Mouse (Mus musculus) left cerebral cortex, adult 18-20 months (tissue): ENCODE data around the gene Ammecr1. TPM values are rescaled to one million over a fixed set of nuclear protein-coding genes. Genes with fewer than 3 reads are reported as not detected.
A peak's percentile ranks its signal among the peaks of the same experiment; 100 is the strongest.

Experiments
- DNase-seq, 2 experiments: peaks; one replicate each; pipeline ENCODE4 v3.0.0; 2021 to 2022; ENCODE audit warnings: low spot score in 2 of 2, mixed read lengths in 1 of 2
- microRNA-seq, 2 experiments: library from miRNA; unstranded; fragments of <30 nt; microRNA quantifications; one replicate each; pipeline ENCODE4 v1.2.0; 2021
- total RNA-seq, 2 experiments: library from RNA; stranded (reverse); gene quantifications; 2 replicates each; pipeline ENCODE4 v1.2.3; 2021

Gene Ammecr1
- total RNA-seq, 2 experiments from 2014 or later = 2.4 to 2.5 TPM

DNA sequence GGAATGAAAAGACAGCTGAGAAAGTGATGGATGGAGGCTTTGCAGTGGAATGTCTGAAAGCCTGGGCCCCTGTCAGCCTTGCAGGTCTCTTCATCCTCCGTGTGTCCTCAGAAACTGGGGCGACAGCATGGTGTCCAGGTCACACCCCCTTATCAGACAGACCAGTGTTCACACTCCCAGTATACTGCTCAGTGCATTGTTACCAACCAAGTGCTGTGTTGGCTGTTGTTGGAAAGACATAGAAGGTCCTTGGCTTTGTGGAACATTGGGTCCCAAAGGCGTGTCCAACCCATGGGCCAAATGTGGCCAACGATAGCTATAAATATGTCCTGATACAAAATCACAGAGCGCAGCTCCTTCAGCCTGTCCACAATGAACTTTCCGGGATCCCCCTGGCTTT, 136.0 kb downstream of the Ammecr1 start:
- no peak for DNase-seq

DNA sequence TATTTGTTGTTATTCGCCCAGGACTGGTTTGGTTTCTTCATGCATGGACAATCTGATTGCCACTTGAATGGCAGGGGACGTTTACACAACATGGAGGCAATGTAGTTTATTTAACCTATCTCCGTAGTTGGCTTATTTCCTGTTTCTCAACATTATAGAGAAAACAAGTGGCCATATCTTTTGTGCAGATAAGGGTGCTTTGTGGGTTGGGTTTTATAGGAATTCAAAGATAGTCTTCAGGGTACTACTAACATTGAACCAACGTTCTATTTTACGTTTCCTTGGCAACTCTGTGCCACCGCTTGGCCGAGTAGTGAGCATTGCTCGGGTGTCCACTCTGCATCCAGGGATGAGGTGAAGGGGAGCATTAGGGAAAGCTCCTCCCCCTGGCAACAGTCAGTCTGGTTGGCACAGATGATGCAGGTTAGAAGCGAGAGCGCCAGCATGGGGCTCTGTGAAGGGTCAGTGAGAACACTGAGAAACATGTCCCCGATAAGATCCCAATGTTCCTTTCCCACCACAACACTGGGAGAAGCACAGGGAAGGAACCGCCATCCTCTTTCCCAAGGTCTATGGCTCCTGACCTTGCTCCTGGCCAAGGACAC, 136.6 kb downstream of the Ammecr1 start:
- DNase-seq = no peak

DNA sequence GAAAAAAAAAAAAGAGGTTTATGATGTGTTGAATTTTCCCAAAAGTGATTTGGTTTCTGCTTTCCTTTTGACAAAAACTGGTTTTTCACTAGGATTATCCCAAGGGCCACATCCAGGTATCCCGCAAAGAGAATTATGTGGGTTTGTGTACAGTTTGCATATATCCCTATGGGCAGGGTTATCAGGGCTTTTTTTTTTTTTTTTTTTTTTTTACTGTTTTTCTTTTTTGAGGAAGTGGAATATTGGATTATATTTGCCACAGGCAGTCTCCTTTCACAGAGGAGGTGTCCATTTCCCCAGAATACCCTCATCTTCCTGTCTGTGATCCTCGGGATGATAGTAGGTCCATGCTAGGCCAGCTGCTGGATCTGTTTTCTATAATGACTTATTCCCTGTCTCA, 137.3 kb downstream of the Ammecr1 start:
- DNase-seq = no peak

DNA sequence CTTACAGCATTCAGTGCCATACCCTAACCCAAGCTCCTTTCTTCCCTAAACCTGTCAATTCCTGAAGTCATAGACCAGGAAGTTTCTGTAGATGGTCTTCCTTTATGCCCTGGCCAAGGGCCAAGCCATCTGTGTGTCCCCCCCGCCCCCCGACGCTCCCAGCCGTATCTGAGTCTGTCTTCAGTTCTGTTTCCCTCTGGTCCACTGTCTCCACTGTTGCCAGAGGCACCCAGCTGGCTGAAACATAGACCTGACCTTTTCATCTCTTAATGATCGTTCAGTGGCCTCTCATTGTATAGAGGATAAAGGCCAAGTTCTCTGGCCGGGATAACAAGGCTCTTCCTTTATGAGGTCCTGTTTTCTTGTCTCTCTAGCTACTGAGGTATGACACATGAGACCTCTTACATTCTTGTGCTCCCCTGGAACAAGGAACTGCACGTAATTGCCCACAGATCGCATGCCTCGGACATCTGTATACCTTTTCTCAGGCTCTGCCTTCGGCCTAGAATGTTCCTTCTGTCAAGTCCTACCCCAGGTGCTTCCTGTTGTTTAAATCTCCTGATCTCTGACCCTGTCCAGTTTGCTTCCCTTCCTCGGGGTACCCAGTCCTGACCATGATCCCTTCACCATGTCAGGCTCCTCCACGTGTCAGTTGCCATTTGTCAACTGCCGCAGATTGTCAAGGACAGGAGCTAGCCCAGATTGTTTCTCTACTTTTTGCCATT, 138.2 kb downstream of the Ammecr1 start:
- DNase-seq = no peak

DNA sequence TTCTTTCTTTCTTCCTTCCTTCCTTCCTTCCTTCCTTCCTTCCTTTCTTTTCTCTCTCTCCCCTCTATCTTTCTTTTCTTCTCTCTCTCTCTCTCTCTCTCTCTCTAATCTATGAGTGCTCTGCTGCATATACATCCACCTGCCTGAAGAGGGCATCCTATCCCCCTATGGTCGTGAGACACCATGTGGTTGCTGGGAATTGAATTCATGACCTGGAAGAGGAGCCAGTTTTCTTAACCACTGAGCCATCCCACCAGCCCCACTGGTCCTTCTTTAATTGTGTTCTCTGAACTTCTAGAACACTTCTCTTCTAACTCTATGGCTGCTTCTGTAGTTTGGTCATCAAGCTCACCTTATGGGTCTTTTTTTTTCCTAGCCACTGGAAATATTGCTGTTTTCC, 138.9 kb downstream of the Ammecr1 start:
- DNase-seq = no peak

DNA sequence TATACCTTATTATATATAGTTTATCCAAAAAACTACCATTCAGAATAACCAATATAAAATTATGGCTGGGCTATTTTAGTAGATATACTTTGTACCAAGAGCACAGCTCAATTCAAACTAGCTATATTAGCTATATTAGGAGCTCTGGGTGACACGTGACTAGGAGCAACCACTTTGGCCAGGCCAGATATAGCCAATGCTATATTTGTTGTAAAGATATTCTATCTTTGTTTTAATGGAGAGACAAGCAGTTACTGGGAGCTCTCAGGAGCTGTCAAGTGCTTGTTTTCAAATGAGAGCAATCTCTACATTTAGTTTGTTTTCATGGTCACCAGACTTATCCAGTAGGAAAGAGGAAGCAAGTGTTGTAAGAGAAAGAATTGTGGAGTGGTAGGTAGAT, 141.2 kb downstream of the Ammecr1 start:
- DNase-seq = no peak

DNA sequence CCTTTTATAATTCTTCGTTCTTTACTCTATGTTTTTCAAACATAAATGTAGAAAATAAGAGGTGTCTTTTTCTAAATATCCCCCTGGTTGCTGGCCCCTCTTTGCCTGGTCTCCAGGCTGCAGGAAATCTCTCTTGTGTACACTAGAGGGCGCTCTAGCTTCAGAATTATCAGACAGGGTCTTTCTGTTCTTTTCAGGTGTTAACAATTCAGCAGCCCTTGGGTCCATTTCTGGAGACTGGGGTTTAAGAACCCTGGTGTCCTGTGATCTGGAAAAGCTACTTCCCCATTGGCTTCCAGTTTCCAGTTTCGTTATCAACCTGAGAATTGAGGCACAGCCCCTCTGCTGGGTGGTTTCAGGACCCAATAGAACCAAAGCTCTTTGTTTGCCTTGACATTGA, 144.7 kb downstream of the Ammecr1 start:
- no peak for DNase-seq

DNA sequence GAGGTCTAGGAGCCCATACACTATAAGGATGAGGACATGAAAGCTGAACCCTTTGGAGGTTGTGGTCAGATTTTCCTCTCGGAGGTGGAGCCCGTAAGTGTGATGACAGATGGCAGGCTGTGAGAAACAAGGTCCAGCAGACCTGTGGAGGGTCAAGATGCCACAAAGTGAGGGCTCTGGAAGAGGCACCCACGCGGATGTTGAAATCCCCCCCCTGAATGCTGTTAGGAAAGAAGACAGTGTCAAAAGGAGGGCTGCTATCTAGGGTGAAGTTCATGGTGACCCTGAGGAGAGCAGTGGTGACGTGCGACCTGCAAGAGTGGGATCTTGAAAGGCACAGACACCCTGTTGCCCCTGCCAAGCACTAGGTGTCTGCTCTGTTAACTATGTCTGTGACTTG, 145.3 kb downstream of the Ammecr1 start:
- DNase-seq = no peak

DNA sequence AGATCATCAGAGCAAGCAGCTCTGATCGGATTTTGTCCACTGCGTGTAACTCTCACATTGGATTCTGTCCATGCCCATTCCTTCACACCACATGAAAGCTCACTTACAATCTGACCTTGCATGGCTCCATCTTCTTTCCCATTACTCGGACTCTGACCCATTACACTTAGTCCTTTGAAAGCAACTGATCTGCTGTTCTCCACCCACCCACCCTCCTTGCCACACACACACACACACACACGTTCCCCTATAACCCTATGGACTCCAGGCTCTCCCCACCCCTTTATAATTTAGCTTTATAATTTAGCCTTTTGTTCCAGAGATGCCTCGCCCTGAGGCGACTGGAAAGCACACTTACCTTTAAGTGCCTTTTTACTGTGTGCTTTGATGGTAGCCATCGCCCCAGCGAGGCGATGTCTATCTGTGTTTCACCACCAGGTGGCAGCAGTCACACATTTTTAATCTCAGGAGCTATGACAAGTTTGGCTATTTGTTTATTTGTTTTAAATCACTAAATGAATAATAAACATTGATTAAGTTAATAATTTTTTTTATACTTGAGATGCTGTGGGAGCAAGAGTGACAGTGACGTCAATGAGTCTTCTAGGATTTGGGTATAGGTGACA, 148.4 kb downstream of the Ammecr1 start:
- peak; percentile 29 to 38 for DNase-seq

DNA sequence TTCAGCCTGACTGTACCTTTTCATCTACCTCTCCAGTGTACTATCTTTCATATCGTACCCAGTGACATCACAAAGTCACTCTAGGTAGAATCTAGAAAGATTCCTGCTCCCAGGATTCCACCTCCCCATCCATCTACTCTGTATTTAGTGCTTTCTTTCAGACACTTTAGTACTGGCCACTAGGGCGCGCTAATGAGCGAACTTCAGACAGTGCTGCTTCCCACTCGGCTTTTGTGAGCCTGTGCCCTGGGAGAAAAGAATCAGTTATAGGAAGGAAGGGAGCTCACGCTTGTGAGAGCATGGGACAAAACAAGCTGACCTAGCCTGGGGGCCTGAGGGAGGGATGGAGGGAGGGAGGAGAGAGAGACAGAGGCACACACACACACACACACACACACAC, 153.4 kb downstream of the Ammecr1 start:
- peak; percentile 34 to 54 for DNase-seq

DNA sequence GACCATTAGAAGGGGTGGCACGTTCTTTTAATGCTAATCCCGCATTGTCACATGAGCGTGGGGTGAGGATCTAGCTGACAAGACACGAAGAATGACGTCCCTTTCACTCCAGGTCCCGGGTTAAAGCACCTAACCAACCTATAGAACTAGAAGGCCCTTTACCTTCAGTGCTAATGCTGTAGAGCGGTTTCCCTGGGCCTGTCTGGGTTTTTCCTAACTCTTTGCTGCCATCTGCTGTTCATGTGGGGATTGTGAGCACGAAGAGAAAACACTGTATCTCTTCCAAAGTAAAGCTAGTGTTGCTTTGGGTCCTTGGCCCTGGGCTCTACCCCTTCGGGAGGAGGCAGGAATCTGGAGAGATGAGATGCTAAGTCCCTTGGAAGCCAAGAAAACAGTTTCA, 158.1 kb downstream of the Ammecr1 start:
- peak; percentile 53 to 65 for DNase-seq

DNA sequence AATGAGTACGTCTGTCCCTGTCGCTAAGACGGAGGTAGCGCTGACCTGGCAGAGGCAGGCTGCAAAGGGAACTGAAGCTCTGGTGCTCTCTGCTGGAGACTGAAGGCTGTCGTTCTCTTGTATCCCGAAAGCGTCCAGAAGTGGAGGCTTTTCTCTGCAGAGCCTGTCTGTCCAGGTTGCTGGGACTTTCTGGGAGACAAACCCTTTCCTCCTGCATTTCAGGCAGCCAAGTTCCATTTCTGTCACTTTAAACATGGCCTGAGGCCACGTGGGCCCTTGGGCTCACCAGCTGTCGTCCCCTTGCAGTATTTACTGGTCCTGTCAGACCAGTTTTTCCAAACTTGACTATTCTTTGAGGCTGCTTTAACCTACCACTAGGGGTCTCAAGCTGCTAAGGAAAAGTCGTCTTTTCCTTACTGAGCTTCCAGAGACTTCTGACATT, 159.9 kb downstream of the Ammecr1 start:
- peak in 1 of 2 experiments; percentile 15 for DNase-seq

DNA sequence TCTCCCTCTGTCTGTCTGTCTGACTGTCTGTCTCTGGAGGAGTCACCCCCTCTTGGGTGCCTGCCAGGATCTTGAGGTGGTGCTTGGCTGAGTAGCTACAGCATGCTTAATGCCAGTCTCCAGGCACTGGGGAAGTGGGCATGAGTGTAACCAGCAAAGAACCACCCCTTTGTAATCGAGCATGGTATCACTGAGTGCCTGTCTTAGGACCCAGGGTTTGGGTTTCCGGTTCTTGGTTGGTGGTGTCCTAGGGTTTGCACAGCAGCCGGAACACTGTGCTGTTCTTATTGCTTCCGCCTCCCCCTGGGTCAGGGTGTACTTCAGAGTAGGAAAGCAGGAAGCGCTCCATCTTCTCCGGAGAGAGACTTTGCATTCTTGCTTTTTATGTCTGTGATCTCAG, 160.4 kb downstream of the Ammecr1 start:
- no peak for DNase-seq

DNA sequence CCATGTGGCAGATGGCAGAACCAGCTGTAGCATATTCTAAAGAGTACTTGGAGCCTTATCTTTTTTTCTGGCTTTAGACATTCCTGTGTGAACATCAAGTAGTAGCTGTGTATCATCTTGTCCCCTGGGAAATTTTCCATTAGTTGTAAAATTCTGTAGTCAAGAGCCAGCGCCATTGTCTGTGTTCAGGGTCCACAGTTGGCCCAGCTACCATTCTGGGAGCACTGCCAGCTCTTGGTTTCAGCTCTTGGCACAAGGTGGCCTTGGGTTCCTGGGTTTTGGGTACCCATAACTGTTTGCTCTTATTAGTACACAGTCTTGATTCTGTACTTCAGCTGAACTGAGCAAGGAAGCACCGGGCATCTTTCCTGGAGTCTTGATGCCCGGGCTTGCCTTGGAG, 161.9 kb downstream of the Ammecr1 start:
- no peak for DNase-seq

Small RNA genes lying within 50 kb of the gene (microRNA-seq; reads per million reads assigned to microRNA genes)
- gene Gm44351 = 0 reads per million in 2 experiments

Other genes with a start within 250 kb of the Ammecr1 start
- under 1 TPM; 0.56 to 0.70 TPM for gene Rtl9, start 132.9 kb upstream of the Ammecr1 start, total RNA-seq